8 mouse cellular contexts compared by ENCODE assay signal in genomic region chr17:33978631-33979031, GRCm38 (mm10). TPM values are rescaled to one million over a fixed set of nuclear protein-coding genes. Genes with fewer than 3 reads are reported as not detected.
A peak's percentile ranks its signal among the peaks of the same experiment; 100 is the strongest.
DNase-seq lines count a peak whose midpoint lies in the region; ATAC-seq lines count a peak whose summit lies in the region.

No protein-coding gene starts in this region.

- peak overlapping the region; percentile 83 for H3K4me2 ChIP-seq in intestine, embryonic 15.5 days (replicated peaks)
- peak overlapping the region; percentile 76 for H3K4me2 ChIP-seq in liver, embryonic 16.5 days (ENCODE audit: low read depth, low read length)

- peak overlapping the region; percentile 46 for H3K4me3 ChIP-seq in intestine, embryonic 15.5 days (replicated peaks)
- H3K4me3 ChIP-seq in liver, embryonic 16.5 days (ENCODE audit: low read depth, low read length): peak overlapping the region; percentile 63

- H3K4me1 ChIP-seq in intestine, embryonic 15.5 days (replicated peaks): peaks cover 9% of the 10 kb centered on the region
- peaks cover 26% of the 10 kb centered on the region for H3K4me1 ChIP-seq in liver, embryonic 16.5 days (ENCODE audit: control insufficient read depth, low read depth, low read length)

- ATAC-seq in common myeloid progenitor, adult 5-6 weeks (replicated peaks; ENCODE audit: low read depth, poor library complexity, severe bottlenecking): peak; percentile 90
- peak; percentile 90 for ATAC-seq in granulocyte monocyte progenitor cell, adult 5-6 weeks (replicated peaks; ENCODE audit: poor library complexity, severe bottlenecking)
- ATAC-seq in intestine, embryonic 15.5 days: peak; percentile 94
- peak; percentile 87 for ATAC-seq in liver, embryonic 16.5 days (ENCODE audit: low read depth)

- no peaks in the 10 kb centered on the region for H3K36me3 ChIP-seq in intestine, embryonic 15.5 days
- no peaks in the 10 kb centered on the region for H3K36me3 ChIP-seq in liver, embryonic 16.5 days (ENCODE audit: control insufficient read depth, insufficient read depth)

- DNase-seq in ovary, postnatal 36 days (ENCODE audit: low spot score): peak; percentile 49
- no peak for DNase-seq in ovary, adult 18-20 months (ENCODE audit: low spot score)
- DNase-seq in natural killer cell, adult 2 months (ENCODE audit: low spot score in 2 of 2): peak; percentile 95
- DNase-seq in thymus, postnatal 14 days: peak; percentile 60

- peak overlapping the region; percentile 24; the same call in 1 of the 2 replicates for H3K9ac ChIP-seq in intestine, embryonic 15.5 days
- peak overlapping the region; percentile 36 for H3K9ac ChIP-seq in liver, embryonic 16.5 days (ENCODE audit: low read depth, low read length)

- peak overlapping the region; percentile 71 for H3K27ac ChIP-seq in intestine, embryonic 15.5 days
- peak overlapping the region; percentile 52 for H3K27ac ChIP-seq in liver, embryonic 16.5 days (ENCODE audit: low read length)

- under 1% methylated on average over 17 of the region's 17 CpGs for WGBS in intestine, embryonic 15.5 days
- 0% methylated on average over 14 of the region's 17 CpGs for WGBS in liver, embryonic 16.5 days (ENCODE audit: insufficient replicate concordance)

- H3K9me3 ChIP-seq in intestine, embryonic 15.5 days: no peaks in the 10 kb centered on the region
- no peaks in the 10 kb centered on the region for H3K9me3 ChIP-seq in liver, embryonic 16.5 days (replicated peaks; ENCODE audit: control insufficient read depth, low read length)

- peaks cover 22% of the 10 kb centered on the region for H3K27me3 ChIP-seq in intestine, embryonic 15.5 days (replicated peaks)
- peaks cover 15% of the 10 kb centered on the region for H3K27me3 ChIP-seq in liver, embryonic 16.5 days (ENCODE audit: control insufficient read depth, insufficient read depth, low read depth, low read length)

RNA-seq across cellular contexts. Expression of gene H2-K1, which starts 21.5 kb away (rescaled TPM):
- 983 and 1,076 TPM in 2 replicates for total RNA-seq in common myeloid progenitor, adult 5-6 weeks (2017)
- 1,023 and 1,149 TPM in 2 replicates for total RNA-seq in granulocyte monocyte progenitor cell, adult 5-6 weeks (2014; fragmentation: Nextera tagmentation)
- 564 and 822 TPM in 2 replicates for total RNA-seq in granulocyte monocyte progenitor cell, adult 5-6 weeks (2017)
- 190 and 264 TPM in 2 replicates for polyA plus RNA-seq in intestine, embryonic 15.5 days (2015; fragmentation: Nextera tagmentation; extraction: Ambion mirVana)
- 126 and 139 TPM in 2 replicates for polyA plus RNA-seq in liver, embryonic 16.5 days (2015; fragmentation: Nextera tagmentation; extraction: Ambion mirVana)

RNA-seq across cellular contexts. Expression of gene Rps18, which starts 22.8 kb away (rescaled TPM):
- 1,549 and 1,746 TPM in 2 replicates for total RNA-seq in common myeloid progenitor, adult 5-6 weeks (2017)
- total RNA-seq in granulocyte monocyte progenitor cell, adult 5-6 weeks (2014; fragmentation: Nextera tagmentation): 4,404 and 5,660 TPM in 2 replicates
- 1,485 and 1,727 TPM in 2 replicates for total RNA-seq in granulocyte monocyte progenitor cell, adult 5-6 weeks (2017)
- 1,812 and 1,948 TPM in 2 replicates for polyA plus RNA-seq in intestine, embryonic 15.5 days (2015; fragmentation: Nextera tagmentation; extraction: Ambion mirVana)
- 904 and 1,002 TPM in 2 replicates for polyA plus RNA-seq in liver, embryonic 16.5 days (2015; fragmentation: Nextera tagmentation; extraction: Ambion mirVana)

RNA-seq across cellular contexts. Expression of gene Vps52, which starts 23.0 kb away (rescaled TPM):
- 13.0 and 16.4 TPM in 2 replicates for total RNA-seq in common myeloid progenitor, adult 5-6 weeks (2017)
- 38.4 and 39.2 TPM in 2 replicates for total RNA-seq in granulocyte monocyte progenitor cell, adult 5-6 weeks (2014; fragmentation: Nextera tagmentation)
- 18.6 and 19.2 TPM in 2 replicates for total RNA-seq in granulocyte monocyte progenitor cell, adult 5-6 weeks (2017)
- 44.0 and 47.4 TPM in 2 replicates for polyA plus RNA-seq in intestine, embryonic 15.5 days (2015; fragmentation: Nextera tagmentation; extraction: Ambion mirVana)
- 21.3 and 21.9 TPM in 2 replicates for polyA plus RNA-seq in liver, embryonic 16.5 days (2015; fragmentation: Nextera tagmentation; extraction: Ambion mirVana)

RNA-seq across cellular contexts. Expression of gene B3galt4, which starts 27.3 kb away (rescaled TPM):
- 2.6 and 2.7 TPM in 2 replicates for total RNA-seq in common myeloid progenitor, adult 5-6 weeks (2017)
- total RNA-seq in granulocyte monocyte progenitor cell, adult 5-6 weeks (2014; fragmentation: Nextera tagmentation): 3.2 and 3.3 TPM in 2 replicates
- 3.2 and 4.0 TPM in 2 replicates for total RNA-seq in granulocyte monocyte progenitor cell, adult 5-6 weeks (2017)
- polyA plus RNA-seq in intestine, embryonic 15.5 days (2015; fragmentation: Nextera tagmentation; extraction: Ambion mirVana): 9.8 TPM in 2 replicates
- polyA plus RNA-seq in liver, embryonic 16.5 days (2015; fragmentation: Nextera tagmentation; extraction: Ambion mirVana): 2.2 and 2.3 TPM in 2 replicates

RNA-seq across cellular contexts. Expression of gene Wdr46, which starts 38.2 kb away (rescaled TPM):
- total RNA-seq in common myeloid progenitor, adult 5-6 weeks (2017): 50.0 and 62.5 TPM in 2 replicates
- total RNA-seq in granulocyte monocyte progenitor cell, adult 5-6 weeks (2014; fragmentation: Nextera tagmentation): 41.4 and 56.6 TPM in 2 replicates
- total RNA-seq in granulocyte monocyte progenitor cell, adult 5-6 weeks (2017): 48.6 and 53.9 TPM in 2 replicates
- polyA plus RNA-seq in intestine, embryonic 15.5 days (2015; fragmentation: Nextera tagmentation; extraction: Ambion mirVana): 37.1 and 38.5 TPM in 2 replicates
- polyA plus RNA-seq in liver, embryonic 16.5 days (2015; fragmentation: Nextera tagmentation; extraction: Ambion mirVana): 12.2 and 13.4 TPM in 2 replicates
